Mouse (Mus musculus) forebrain, embryonic 10.5 days (tissue): ENCODE measurements at regions not wholly inside any gene's neighbourhood (a gene's known extent, or its start where the extent isn't known, plus 50 kb on each side); places are given as distances from the start of the nearest gene placed in this dataset.

ENCODE experiments used
- DNase-seq: peaks from one replicate; pipeline ENCODE4 v3.0.0-alpha.2; 2017; ENCODE audit warnings: low spot score; ENCODE audit errors: extremely low spot score
- H3K27ac ChIP-seq: fragments of 300-500 bp; sonication (generic); 2 replicates; pipeline ENCODE4 v1.5.1; 2016; ENCODE audit warnings: mild to moderate bottlenecking
- H3K27me3 ChIP-seq: fragments of 300-500 bp; sonication (generic); 2 replicates; pipeline ENCODE4 v1.6.1; 2016; ENCODE audit warnings: mild to moderate bottlenecking; ENCODE audit not compliant: poor library complexity, severe bottlenecking
- H3K36me3 ChIP-seq: fragments of 300-500 bp; sonication (generic); replicated peaks from 2 replicates; pipeline ENCODE4 v1.6.1; 2016; ENCODE audit warnings: mild to moderate bottlenecking, moderate library complexity
- H3K4me1 ChIP-seq: fragments of 300-500 bp; sonication (generic); 2 replicates; pipeline ENCODE4 v1.6.1; 2016
- H3K4me3 ChIP-seq: fragments of 300-500 bp; sonication (generic); 2 replicates; pipeline ENCODE4 v1.5.1; 2016; ENCODE audit warnings: mild to moderate bottlenecking, moderate library complexity
- H3K9me3 ChIP-seq: fragments of 300-500 bp; sonication (generic); 2 replicates; pipeline ENCODE4 v1.6.1; 2016; ENCODE audit warnings: mild to moderate bottlenecking, moderate library complexity
- WGBS: fragments of 180-500 bp; shearing (Covaris S2); methylation state at CpG from one replicate; pipeline ENCODE4 v1.1.7; 2016; 5-methylcytosine and 5-hydroxymethylcytosine counted together

GRCm38 (mm10) chr13:35359345-35359744 is 300.3 kb upstream of the Cdyl start:
- H3K4me1 ChIP-seq: no peaks in the 10 kb centered on the region
- DNase-seq: no peak
- H3K27me3 ChIP-seq: no peaks in the 10 kb centered on the region
- H3K9me3 ChIP-seq: no peaks in the 10 kb centered on the region
- WGBS: 75% methylated on average over 3 of the region's 3 CpGs
- H3K27ac ChIP-seq: no peak overlapping the region
- no peak overlapping the region for H3K4me3 ChIP-seq
- H3K36me3 ChIP-seq: no peaks in the 10 kb centered on the region

- no peak for DNase-seq
- no peaks in the 10 kb centered on the region; the same call in 1 of the 2 replicates for H3K9me3 ChIP-seq
- H3K27ac ChIP-seq: no peak overlapping the region
- no peaks in the 10 kb centered on the region for H3K36me3 ChIP-seq
- H3K4me1 ChIP-seq: no peaks in the 10 kb centered on the region
- H3K27me3 ChIP-seq: no peaks in the 10 kb centered on the region
- no peak overlapping the region for H3K4me3 ChIP-seq
- WGBS: 88% methylated on average over 2 of the region's 2 CpGs
Measured at GRCm38 (mm10) chr13:35377487-35377886, 282.1 kb upstream of the Cdyl start.

- Histone ChIP-seq H3K36me3 (no peaks in the 10 kb centered on the region), H3K27ac (no peak overlapping the region), H3K4me1 (0 out of 2 replicates have a peak, but pooled peaks cover 4% of the 10 kb centered on the region), H3K4me3 (no peak overlapping the region), H3K9me3 (no peaks in the 10 kb centered on the region), H3K27me3 (no peaks in the 10 kb centered on the region)
- WGBS: 88% methylated on average over 2 of the region's 2 CpGs
- DNase-seq: no peak
Measured at GRCm38 (mm10) chr13:35379500-35379899, 280.1 kb upstream of the Cdyl start.

- Histone ChIP-seq H3K4me1 (0 out of 2 replicates have a peak, but pooled peaks cover 4% of the 10 kb centered on the region), H3K4me3 (no peak overlapping the region), H3K36me3 (no peaks in the 10 kb centered on the region), H3K9me3 (no peaks in the 10 kb centered on the region), H3K27ac (no peak overlapping the region), H3K27me3 (no peaks in the 10 kb centered on the region)
- 75% methylated on average over 3 of the region's 3 CpGs for WGBS
- no peak for DNase-seq
Measured at GRCm38 (mm10) chr13:35380224-35381009, 279.2 kb upstream of the Cdyl start.

- 82% methylated on average over 2 of the region's 2 CpGs for WGBS
- Histone ChIP-seq H3K27ac (no peak overlapping the region), H3K9me3 (no peaks in the 10 kb centered on the region)
Measured at GRCm38 (mm10) chr13:35381641-35382040, 278.0 kb upstream of the Cdyl start.

GRCm38 (mm10) chr13:35383000-35383623 is 276.5 kb upstream of the Cdyl start:
- WGBS: 40% methylated on average over 12 of the region's 12 CpGs
- DNase-seq: no peak
- Histone ChIP-seq H3K27me3 (no peaks in the 10 kb centered on the region), H3K36me3 (no peaks in the 10 kb centered on the region), H3K4me1 (0 out of 2 replicates have a peak, but pooled peaks cover 4% of the 10 kb centered on the region), H3K4me3 (no peak overlapping the region), H3K27ac (no peak overlapping the region), H3K9me3 (no peaks in the 10 kb centered on the region)

More at GRCm38 (mm10) chr13:35381641-35382040, 278.0 kb upstream of the Cdyl start:
- Histone ChIP-seq H3K36me3 (no peaks in the 10 kb centered on the region), H3K4me3 (no peak overlapping the region), H3K4me1 (0 out of 2 replicates have a peak, but pooled peaks cover 4% of the 10 kb centered on the region), H3K27me3 (no peaks in the 10 kb centered on the region)
- no peak for DNase-seq

GRCm38 (mm10) chr13:35383624-35384018 is 276.0 kb upstream of the Cdyl start:
- no peaks in the 10 kb centered on the region for H3K9me3 ChIP-seq
- 66% methylated on average over 8 of the region's 8 CpGs for WGBS
- 0 out of 2 replicates have a peak, but pooled peaks cover 4% of the 10 kb centered on the region for H3K4me1 ChIP-seq
- no peak for DNase-seq
- H3K36me3 ChIP-seq: no peaks in the 10 kb centered on the region
- no peak overlapping the region for H3K27ac ChIP-seq
- H3K4me3 ChIP-seq: no peak overlapping the region
- no peaks in the 10 kb centered on the region for H3K27me3 ChIP-seq

- 81% methylated on average over 1 of the region's 1 CpGs for WGBS
- no peaks in the 10 kb centered on the region for H3K27me3 ChIP-seq
- H3K9me3 ChIP-seq: no peaks in the 10 kb centered on the region
- H3K4me3 ChIP-seq: no peak overlapping the region
- DNase-seq: no peak
- no peak overlapping the region for H3K27ac ChIP-seq
- no peaks in the 10 kb centered on the region for H3K36me3 ChIP-seq
- H3K4me1 ChIP-seq: 0 out of 2 replicates have a peak, but pooled peaks cover 4% of the 10 kb centered on the region
Measured at GRCm38 (mm10) chr13:35388380-35388779, 271.3 kb upstream of the Cdyl start.

- DNase-seq: no peak
- WGBS: 88% methylated on average over 6 of the region's 6 CpGs
- Histone ChIP-seq H3K27ac (no peak overlapping the region), H3K36me3 (no peaks in the 10 kb centered on the region), H3K4me1 (peaks cover 4% of the 10 kb centered on the region; the same call in 1 of the 2 replicates), H3K27me3 (no peaks in the 10 kb centered on the region), H3K4me3 (no peak overlapping the region), H3K9me3 (no peaks in the 10 kb centered on the region)
Measured at GRCm38 (mm10) chr13:35389781-35390525, 269.7 kb upstream of the Cdyl start.

- no peak overlapping the region for H3K27ac ChIP-seq
- no peaks in the 10 kb centered on the region for H3K9me3 ChIP-seq
- 81% methylated on average over 4 of the region's 4 CpGs for WGBS
- no peak overlapping the region for H3K4me3 ChIP-seq
- H3K36me3 ChIP-seq: no peaks in the 10 kb centered on the region
- DNase-seq: no peak
- peaks cover 10% of the 10 kb centered on the region; the same call in 1 of the 2 replicates for H3K4me1 ChIP-seq
- H3K27me3 ChIP-seq: no peaks in the 10 kb centered on the region
Measured at GRCm38 (mm10) chr13:35390526-35390880, 269.1 kb upstream of the Cdyl start.

GRCm38 (mm10) chr13:35392167-35392566 is 267.5 kb upstream of the Cdyl start:
- Histone ChIP-seq H3K4me1 (peaks cover 14% of the 10 kb centered on the region; the same call in 1 of the 2 replicates), H3K36me3 (no peaks in the 10 kb centered on the region), H3K9me3 (no peaks in the 10 kb centered on the region), H3K27me3 (no peaks in the 10 kb centered on the region), H3K27ac (no peak overlapping the region), H3K4me3 (no peak overlapping the region)
- no peak for DNase-seq
- 92% methylated on average over 6 of the region's 6 CpGs for WGBS

GRCm38 (mm10) chr13:35395192-35395591 is 264.4 kb upstream of the Cdyl start:
- H3K36me3 ChIP-seq: no peaks in the 10 kb centered on the region
- DNase-seq: no peak
- H3K27me3 ChIP-seq: no peaks in the 10 kb centered on the region
- H3K9me3 ChIP-seq: no peaks in the 10 kb centered on the region
- no peak overlapping the region for H3K27ac ChIP-seq
- H3K4me1 ChIP-seq: peaks cover 11% of the 10 kb centered on the region; the same call in 1 of the 2 replicates
- 77% methylated on average over 4 of the region's 4 CpGs for WGBS
- H3K4me3 ChIP-seq: no peak overlapping the region
